Mouse (Mus musculus): ENCODE measurements at regions not wholly inside any gene's neighbourhood (a gene's known extent, or its start where the extent isn't known, plus 50 kb on each side); places are given as distances from the start of the nearest gene placed in this dataset.

DNA sequence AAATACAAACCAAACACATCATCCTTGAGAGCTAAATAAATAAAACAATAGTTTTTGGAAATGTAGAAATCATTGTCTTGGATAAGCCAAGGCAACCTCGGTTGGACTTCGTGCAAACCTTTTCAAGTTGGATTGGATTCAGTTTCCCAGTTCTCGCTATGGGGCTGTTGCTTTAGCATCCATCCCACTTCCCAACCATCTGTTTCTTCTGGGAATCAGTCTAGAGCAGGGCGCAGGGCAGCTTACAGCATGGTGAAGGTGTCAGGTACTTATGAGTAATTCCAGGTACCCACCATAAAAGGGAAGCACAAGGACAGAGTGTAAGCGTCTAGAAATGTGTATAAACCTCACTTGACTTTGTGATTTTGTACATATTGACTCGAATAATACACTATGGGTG lies 159.0 kb downstream of the Gm11146 start:
- TF ChIP-seq CTCF (IDR thresholded peaks at IDR 0.05; ENCODE audit: borderline replicate concordance, insufficient read depth, low read depth, low read length) (no peak), POLR2A (IDR thresholded peaks at IDR 0.05; ENCODE audit: borderline replicate concordance, insufficient read depth, low read length) (no peak)
